Mouse (Mus musculus) urinary bladder, postnatal 4 days (tissue): ENCODE results near the gene Nusap1.
"Not testable (repeated sequence)": the region's sequence is repeated elsewhere in the genome, so short reads cannot be mapped to it uniquely, and the experiment has no call there.

Experiments
- DNase-seq, 2 experiments: peaks; one replicate each; pipeline ENCODE4 v3.0.0; 2021 to 2022; ENCODE audit warnings: low spot score in 2 of 2

Gene Nusap1

GRCm38 (mm10) chr2:119618199-119618982, at the start of gene Nusap1, which contains the start of gene Oip5:
Nusap1 (plus strand) TSS chr2:119618298.
Oip5 (minus strand) TSS chr2:119618469.
- DNase-seq = peak; percentile 88 to 92

DNA sequence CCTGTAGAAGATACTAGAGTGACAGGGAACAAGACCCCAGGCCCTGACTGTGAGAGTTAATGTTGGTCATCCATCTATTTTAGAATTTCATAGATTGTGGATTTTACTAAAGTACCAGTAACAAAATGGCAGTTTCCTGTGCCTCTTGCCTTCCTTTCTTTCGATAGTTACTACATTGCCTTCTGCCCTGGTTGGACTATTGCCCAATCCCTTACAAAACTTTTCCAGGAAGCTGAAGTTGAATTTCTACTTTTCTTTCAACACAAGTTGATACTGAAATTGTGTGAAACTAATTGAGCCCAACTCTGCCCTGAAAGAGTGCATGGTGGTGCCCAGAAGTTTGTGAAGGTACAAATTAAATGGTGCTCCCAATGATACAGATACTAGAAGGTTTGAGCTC, 45.6 kb upstream of the Nusap1 start:
- no peak for DNase-seq

DNA sequence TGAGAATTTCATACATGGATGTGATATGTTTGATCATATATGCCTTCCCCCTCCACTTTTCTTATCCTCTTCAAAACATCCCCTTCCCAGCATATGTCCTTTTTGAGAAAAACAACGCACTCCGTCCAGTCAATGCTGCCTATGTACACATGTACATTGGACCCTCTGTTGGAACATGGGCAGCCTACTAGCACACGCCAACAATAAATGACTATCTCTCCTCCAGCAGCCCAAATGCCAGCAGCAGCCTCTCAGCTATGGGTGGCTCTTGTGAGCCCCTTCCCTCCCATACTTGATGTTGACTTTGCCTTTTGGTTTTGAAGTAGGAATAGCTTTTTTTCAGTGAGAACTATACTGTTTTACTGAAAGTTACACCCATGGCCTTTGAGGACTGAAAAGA, 36.5 kb upstream of the Nusap1 start:
- DNase-seq = no peak

- no peak for DNase-seq
Measured at GRCm38 (mm10) chr2:119583439-119583838, 34.7 kb upstream of the Nusap1 start.

GRCm38 (mm10) chr2:119584282-119584681, 33.8 kb upstream of the Nusap1 start:
- no peak for DNase-seq

DNA sequence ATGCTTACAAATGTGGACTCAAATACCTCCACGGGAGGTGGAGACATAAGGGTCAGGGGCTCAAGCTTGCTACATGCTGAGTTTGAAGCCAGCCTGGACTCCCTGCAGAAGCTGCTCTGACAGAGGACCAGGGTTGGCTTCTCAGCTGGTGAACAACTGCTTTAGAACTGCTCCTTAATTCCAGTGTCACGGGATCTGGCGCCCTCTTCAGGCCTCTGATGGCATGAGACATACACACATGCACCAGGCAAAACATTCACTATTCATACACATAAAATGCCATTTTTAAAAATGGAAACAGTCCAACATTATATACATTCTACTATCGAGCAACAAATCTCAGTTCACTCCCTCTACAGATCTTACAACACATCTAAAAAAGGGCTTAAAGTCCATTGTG, 30.7 kb upstream of the Nusap1 start:
- peak in 1 of 2 experiments; percentile 63 for DNase-seq

DNA sequence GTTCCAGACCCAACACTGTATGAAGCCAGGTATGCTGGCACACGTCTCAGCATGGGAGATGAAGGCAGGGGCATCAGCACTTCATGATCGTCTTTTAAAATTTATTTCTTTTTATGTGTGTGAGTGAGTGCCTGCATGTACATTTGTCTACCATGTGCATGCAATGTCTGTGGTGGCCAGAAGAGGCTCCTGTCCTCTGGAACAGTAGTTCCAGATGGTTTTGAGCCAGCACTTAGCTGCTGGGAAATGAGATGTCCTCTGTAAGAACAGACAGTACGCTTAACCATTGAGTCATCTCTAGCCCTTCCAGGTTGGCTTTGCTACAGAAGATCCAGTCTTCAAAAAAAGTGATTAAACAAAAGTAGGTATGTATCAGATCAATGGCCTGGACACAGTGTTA, 26.9 kb upstream of the Nusap1 start:
- DNase-seq = no peak

GRCm38 (mm10) chr2:119593765-119594112, 24.4 kb upstream of the Nusap1 start:
- DNase-seq = no peak

GRCm38 (mm10) chr2:119594113-119594981, 23.8 kb upstream of the Nusap1 start:
- DNase-seq = peak; percentile 94 to 97

DNA sequence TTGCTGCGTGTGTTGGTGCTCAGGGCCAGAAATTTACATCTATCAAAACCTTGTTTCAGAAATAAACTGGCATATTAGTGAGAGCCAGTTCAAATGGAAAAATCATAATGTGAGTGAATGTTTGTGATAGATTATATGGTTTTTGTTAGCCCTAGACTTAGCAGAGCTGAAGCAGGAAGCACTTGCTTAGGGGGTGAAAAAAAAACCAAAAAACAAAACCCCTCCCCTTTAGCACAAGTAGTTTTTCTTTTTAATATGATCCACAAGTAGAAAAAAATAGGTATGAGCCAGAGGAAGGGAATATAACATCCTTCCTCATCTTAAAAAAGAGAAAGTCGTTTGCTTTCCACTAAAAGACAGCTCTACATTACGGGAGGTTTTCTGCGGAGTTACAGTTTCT, 22.8 kb upstream of the Nusap1 start:
- no peak for DNase-seq

DNA sequence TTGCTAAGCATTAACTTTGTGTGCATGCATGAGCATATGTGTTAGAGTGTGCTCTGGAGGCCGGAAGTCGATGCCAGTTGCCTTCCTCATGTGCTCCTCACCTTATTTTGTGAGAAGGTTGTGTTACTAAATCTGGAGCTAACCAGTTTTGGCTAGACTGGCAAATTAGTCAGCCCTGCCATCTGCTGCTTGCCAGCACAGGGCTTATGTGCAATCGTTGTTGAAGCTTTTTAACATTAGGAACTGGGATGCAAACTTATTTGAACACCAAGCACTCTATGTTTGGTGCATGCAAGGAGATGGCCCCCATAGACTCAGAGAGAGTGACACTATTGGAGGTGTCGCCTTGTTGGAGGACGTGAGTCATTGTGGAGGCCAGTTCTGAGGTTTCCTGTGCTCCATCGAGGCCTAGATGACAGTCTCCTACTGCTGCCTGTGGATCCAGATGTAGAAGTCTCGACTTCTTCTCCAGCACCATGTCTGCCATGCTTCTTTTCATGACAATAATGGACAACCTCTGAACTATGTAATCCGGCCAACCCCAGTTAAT, 21.2 kb upstream of the Nusap1 start:
- no peak for DNase-seq

- no peak for DNase-seq
Measured at GRCm38 (mm10) chr2:119601027-119601426, 17.1 kb upstream of the Nusap1 start.

- not testable (repeated sequence) for DNase-seq
Measured at GRCm38 (mm10) chr2:119601575-119601974, 16.5 kb upstream of the Nusap1 start.

DNA sequence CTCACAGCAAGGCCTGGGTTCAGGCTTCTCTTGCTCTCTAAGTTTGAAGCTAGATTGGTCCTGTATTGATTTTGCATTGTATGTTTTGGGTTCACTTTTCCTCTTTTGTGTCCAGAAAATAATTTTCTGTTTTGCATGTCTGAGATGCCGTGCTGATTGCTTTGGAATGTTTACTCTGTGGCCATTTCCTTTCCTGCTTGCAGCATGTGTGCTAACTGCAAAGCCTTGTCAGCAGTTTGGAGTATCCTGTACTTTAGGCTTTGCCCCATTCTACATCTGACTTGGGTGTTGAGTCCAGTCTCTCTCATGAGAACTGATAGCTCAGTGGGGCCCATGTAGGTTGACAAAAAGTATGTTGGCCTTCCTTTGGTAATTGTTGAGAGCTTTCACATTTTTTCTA, 15.6 kb upstream of the Nusap1 start:
- DNase-seq = no peak

- DNase-seq = no peak
Measured at GRCm38 (mm10) chr2:119603909-119604308, 14.2 kb upstream of the Nusap1 start.

DNA sequence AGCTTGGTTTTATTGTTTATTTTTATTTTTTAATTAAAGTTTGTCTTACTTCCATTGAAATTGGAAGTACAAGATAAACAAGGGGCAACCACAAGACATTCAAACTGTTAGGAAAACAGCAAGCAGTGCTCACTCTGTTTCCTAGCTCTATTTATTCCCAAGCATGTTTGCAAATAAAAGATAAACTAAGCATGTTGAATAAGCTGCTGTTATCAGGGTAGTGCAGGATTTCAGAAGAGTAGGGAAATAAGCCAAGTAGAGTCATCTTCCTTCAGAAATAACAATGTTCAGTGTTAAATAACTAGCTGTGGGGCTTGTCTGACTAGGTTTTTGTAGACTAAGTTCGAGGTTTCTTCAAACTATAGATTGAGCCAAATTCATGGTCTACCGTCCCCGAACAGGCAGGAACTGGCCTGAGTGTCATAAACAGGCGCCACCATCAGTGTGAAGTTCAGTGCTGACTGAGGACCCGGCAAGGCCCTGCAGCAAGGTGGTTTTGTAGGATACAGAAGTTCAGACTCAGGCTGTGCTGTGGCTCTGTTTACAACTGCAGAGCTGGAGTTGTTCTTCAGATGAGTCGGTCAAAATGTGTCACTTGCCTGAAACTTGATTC, 12.6 kb upstream of the Nusap1 start:
- no peak for DNase-seq

GRCm38 (mm10) chr2:119607023-119607422, 11.1 kb upstream of the Nusap1 start:
- DNase-seq = no peak

GRCm38 (mm10) chr2:119617841-119618198, 278 bp upstream of the Nusap1 start:
- no peak for DNase-seq

DNA sequence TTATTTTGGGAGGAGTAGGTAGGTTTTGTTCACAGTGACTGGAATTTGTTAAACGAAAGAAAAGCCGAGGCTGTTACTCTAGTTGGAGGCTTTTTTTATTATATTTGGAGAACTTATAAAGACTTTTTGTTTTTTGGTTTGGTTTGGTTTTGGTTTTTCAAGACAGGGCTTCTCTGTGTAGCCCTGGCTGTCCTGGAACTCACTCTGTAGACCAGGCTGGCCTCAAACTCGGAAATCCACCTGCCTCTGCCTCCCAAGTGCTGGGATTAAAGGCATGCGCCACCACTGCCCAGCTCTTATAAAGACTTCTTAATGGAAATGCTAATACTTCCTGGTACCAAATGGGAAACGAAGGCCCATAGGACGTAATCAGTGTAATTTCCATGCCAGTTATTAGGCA, 904 bp downstream of the Nusap1 start:
- DNase-seq = not testable (repeated sequence)

- no peak for DNase-seq
Measured at GRCm38 (mm10) chr2:119621302-119621701, 3.2 kb downstream of the Nusap1 start.

GRCm38 (mm10) chr2:119636781-119637180, 18.7 kb downstream of the Nusap1 start:
- no peak for DNase-seq

DNA sequence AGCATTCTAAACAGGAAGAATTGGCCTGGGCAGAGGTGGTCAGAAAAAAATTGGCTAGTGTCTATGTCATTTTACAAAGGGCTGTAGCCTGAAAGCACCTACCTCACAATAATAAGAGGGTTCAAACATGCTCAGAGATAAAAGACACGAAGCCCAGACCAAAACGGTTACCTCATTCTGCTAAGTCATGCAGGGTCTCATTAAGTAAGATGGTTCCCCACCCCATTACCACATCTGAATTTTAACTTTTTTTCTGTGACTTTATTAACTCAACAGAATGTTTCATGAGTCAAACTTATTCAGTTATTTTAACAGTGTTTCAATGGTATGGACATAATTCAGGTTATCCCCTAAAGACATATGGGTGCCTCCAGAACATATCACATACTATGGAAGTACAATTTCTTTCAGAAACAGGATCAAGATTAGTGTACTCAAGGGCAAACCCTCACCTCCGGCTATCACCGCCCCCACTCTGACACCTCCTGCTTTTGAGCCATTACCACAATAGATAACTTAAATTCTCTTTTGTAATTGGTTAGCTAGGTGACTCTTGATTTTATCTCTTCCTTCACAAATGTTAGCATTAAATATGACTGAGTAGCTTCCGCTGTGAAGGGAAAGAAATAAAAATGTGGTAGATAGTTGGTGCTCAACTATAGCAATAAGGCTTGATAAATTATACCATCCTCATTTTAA, 23.3 kb downstream of the Nusap1 start:
- no peak for DNase-seq
